Mouse (Mus musculus): ENCODE results near the gene Slamf6. TPM values are rescaled to one million over a fixed set of nuclear protein-coding genes. Genes with fewer than 3 reads are reported as not detected.
A peak's percentile ranks its signal among the peaks of the same experiment; 100 is the strongest.

Slamf6 gene
- polyA plus RNA-seq, 1 experiment from 2014 or later: not detected

DNA sequence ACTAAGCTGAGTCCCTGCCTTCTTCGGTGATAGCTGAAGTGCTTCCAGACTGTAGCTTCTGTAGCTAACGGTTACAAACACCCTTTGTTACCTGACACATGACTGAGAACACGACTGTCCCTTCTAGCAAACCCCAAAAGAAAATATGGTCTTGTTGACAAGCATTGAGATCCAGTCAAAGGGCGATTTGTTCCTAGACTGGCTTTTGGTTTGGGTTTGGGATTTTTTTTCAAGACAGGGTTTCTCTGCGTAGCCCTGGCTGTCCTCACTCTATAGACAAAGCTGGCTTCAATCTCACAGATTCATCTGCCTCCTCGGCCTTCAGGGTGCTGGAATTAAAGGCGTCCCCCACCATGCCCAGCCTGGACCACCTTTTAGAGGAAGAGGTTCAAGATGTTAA is 79.4 kb downstream of the Slamf6 start:
- 83% methylated on average over 7 of the region's 7 CpGs for WGBS
- ATAC-seq (replicated peaks; ENCODE audit: low FRiP score, low TSS enrichment, low read depth): no peak

DNA sequence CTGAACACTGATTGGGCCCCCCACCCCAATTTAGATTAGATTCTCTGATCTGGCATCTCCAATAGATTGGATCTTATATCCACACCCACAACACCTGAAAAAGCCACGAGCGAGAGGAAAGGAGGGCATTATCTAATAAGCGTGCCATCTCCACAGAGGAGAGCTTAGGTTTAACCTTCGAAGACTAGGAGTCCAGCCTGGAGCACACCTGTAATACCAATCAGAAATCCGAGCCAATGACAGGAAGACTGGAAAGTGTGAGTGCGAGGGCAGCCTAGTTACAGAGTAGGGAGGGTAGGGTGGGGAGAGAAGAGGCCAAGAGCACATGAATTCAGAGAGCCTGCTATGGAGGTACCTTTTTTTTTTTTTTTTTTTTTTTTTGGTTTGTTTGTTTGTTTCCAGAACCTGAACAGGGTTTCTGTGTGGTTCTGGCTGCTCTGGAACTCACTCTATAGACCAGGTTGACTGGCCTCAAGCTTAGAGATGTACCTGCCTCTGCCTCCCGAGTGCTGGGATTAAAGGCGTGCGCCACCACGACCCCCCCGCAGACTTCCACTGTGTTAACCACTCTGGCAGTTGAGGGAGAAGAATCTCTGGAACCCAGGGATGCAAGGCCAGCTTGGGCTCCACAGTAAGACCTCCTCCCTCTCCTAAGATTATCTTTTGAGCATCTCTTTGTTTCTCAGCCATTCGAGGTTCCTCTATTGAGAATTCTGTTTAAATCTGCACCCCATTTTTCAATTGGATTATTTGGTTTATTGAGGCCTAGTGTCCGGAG is 81.7 kb downstream of the Slamf6 start:
- H3K4me1 ChIP-seq (replicated peaks; ENCODE audit: control insufficient read depth, insufficient read depth, low read length): no peaks in the 10 kb centered on the region
- H3K4me2 ChIP-seq (ENCODE audit: low read length): no peak overlapping the region
- WGBS: 92% methylated on average over 13 of the region's 13 CpGs
- ATAC-seq (replicated peaks; ENCODE audit: low FRiP score, low TSS enrichment, low read depth): no peak
- no peak overlapping the region for H3K4me3 ChIP-seq (ENCODE audit: low read depth, low read length)
- DNase-seq (ENCODE audit: low spot score): no peak
- no peaks in the 10 kb centered on the region for H3K27me3 ChIP-seq (replicated peaks; ENCODE audit: control insufficient read depth, insufficient read depth, low read length)
- H3K9ac ChIP-seq (ENCODE audit: low read length): no peak overlapping the region
- no peaks in the 10 kb centered on the region for H3K9me3 ChIP-seq (ENCODE audit: control insufficient read depth, low read length)
- H3K36me3 ChIP-seq (ENCODE audit: control insufficient read depth, insufficient read depth, low read length): peaks cover 14% of the 10 kb centered on the region
- no peak overlapping the region for H3K27ac ChIP-seq (ENCODE audit: low read depth)

More for the DNA sequence above, 79.4 kb downstream of the Slamf6 start:
- no peak overlapping the region for H3K27ac ChIP-seq (ENCODE audit: low read depth)
- H3K4me3 ChIP-seq (ENCODE audit: low read depth, low read length): no peak overlapping the region
- no peak overlapping the region for H3K4me2 ChIP-seq (ENCODE audit: low read length)
- H3K9ac ChIP-seq (ENCODE audit: low read length): no peak overlapping the region
- no peaks in the 10 kb centered on the region for H3K4me1 ChIP-seq (replicated peaks; ENCODE audit: control insufficient read depth, insufficient read depth, low read length)
- H3K27me3 ChIP-seq (replicated peaks; ENCODE audit: control insufficient read depth, insufficient read depth, low read length): no peaks in the 10 kb centered on the region
- DNase-seq (ENCODE audit: low spot score): peak; percentile 18
- H3K9me3 ChIP-seq (ENCODE audit: control insufficient read depth, low read length): no peaks in the 10 kb centered on the region
- H3K36me3 ChIP-seq (ENCODE audit: control insufficient read depth, insufficient read depth, low read length): no peaks in the 10 kb centered on the region

DNA sequence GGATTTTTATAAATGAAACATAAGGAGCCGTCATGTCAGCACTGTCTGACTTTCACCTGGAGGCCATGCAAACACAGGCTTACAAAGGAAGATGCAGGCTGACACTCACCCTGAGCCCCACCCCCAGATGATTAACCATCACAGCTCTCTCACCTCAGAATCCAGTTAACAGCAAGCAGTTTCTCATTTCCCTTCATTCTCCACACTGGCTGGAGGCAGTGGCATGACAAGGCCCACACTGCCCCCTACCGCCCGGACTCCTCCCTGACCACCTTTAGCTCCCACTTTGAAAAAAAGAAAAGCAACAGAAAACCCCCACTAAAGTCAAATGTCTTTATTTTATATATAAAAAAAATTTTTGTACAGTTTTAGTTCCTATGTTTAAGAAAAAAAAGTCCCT is 83.3 kb downstream of the Slamf6 start:
- DNase-seq (ENCODE audit: low spot score) (peak; percentile 77), ATAC-seq (replicated peaks; ENCODE audit: low FRiP score, low TSS enrichment, low read depth) (peak; percentile 42; the same call in 1 of the 2 replicates)
- Histone ChIP-seq H3K36me3 (ENCODE audit: control insufficient read depth, insufficient read depth, low read length) (peaks cover 31% of the 10 kb centered on the region), H3K27me3 (replicated peaks; ENCODE audit: control insufficient read depth, insufficient read depth, low read length) (no peaks in the 10 kb centered on the region), H3K9me3 (ENCODE audit: control insufficient read depth, low read length) (no peaks in the 10 kb centered on the region), H3K4me1 (replicated peaks; ENCODE audit: control insufficient read depth, insufficient read depth, low read length) (no peaks in the 10 kb centered on the region), H3K4me3 (ENCODE audit: low read depth, low read length) (no peak overlapping the region), H3K9ac (ENCODE audit: low read length) (no peak overlapping the region), H3K27ac (ENCODE audit: low read depth) (no peak overlapping the region), H3K4me2 (ENCODE audit: low read length) (no peak overlapping the region)
- WGBS: 48% methylated on average over 3 of the region's 3 CpGs

DNA sequence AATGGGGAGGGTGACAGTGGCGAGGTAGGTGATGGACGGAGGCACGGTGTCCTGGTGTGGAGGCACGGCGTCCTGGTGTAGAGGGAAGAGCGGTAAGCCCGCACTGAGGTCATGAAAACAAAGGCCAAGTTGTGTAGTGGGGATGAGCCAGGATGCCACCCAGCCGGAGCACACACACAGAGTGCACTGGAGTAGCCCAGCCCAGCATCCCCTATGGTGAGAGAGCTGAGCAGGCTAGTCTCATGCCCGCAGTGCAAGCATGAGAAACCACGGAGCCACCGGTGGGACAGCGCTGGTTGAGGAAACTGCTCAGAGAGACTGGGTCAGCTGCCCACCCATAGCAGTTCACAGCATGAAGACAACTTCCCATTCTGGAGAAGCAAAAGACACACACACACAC is 84.3 kb downstream of the Slamf6 start:
- WGBS: 59% methylated on average over 12 of the region's 12 CpGs
- peaks cover 41% of the 10 kb centered on the region for H3K36me3 ChIP-seq (ENCODE audit: control insufficient read depth, insufficient read depth, low read length)

More for the DNA sequence above, 84.3 kb downstream of the Slamf6 start:
- no peak overlapping the region for H3K27ac ChIP-seq (ENCODE audit: low read depth)
- H3K9me3 ChIP-seq (ENCODE audit: control insufficient read depth, low read length): no peaks in the 10 kb centered on the region
- ATAC-seq (replicated peaks; ENCODE audit: low FRiP score, low TSS enrichment, low read depth) (no peak), DNase-seq (ENCODE audit: low spot score) (no peak)
- no peaks in the 10 kb centered on the region for H3K4me1 ChIP-seq (replicated peaks; ENCODE audit: control insufficient read depth, insufficient read depth, low read length)
- H3K4me2 ChIP-seq (ENCODE audit: low read length): no peak overlapping the region
- H3K9ac ChIP-seq (ENCODE audit: low read length): no peak overlapping the region
- no peaks in the 10 kb centered on the region for H3K27me3 ChIP-seq (replicated peaks; ENCODE audit: control insufficient read depth, insufficient read depth, low read length)
- H3K4me3 ChIP-seq (ENCODE audit: low read depth, low read length): no peak overlapping the region

Other genes starting within 250 kb of the Slamf6 start
- 2.5 and 3.8 TPM in 2 replicates for gene Cd48, start 235.5 kb upstream of the Slamf6 start, polyA plus RNA-seq (2014; fragmentation: Nextera tagmentation; extraction: Ambion mirVana)
- gene Slamf1, start 150.4 kb upstream of the Slamf6 start, polyA plus RNA-seq (2014; fragmentation: Nextera tagmentation; extraction: Ambion mirVana): 0.15 and 0.19 TPM in 2 replicates
- 1.5 and 1.8 TPM in 2 replicates for gene Cd84, start 77.8 kb upstream of the Slamf6 start, polyA plus RNA-seq (2014; fragmentation: Nextera tagmentation; extraction: Ambion mirVana)
- gene Gm10521, start 21.9 kb upstream of the Slamf6 start, polyA plus RNA-seq (2014; fragmentation: Nextera tagmentation; extraction: Ambion mirVana): not detected in 2 replicates
- gene Vangl2, start 110.9 kb downstream of the Slamf6 start, polyA plus RNA-seq (2014; fragmentation: Nextera tagmentation; extraction: Ambion mirVana): 13.9 and 15.4 TPM in 2 replicates
- not detected in 2 replicates for gene Nhlh1, start 140.1 kb downstream of the Slamf6 start, polyA plus RNA-seq (2014; fragmentation: Nextera tagmentation; extraction: Ambion mirVana)
- 182 and 183 TPM in 2 replicates for gene Copa, start 165.0 kb downstream of the Slamf6 start, polyA plus RNA-seq (2014; fragmentation: Nextera tagmentation; extraction: Ambion mirVana)
- gene Ncstn, start 165.3 kb downstream of the Slamf6 start, polyA plus RNA-seq (2014; fragmentation: Nextera tagmentation; extraction: Ambion mirVana): 140 TPM in 2 replicates
- 140 TPM in 2 replicates for gene Pex19, start 209.2 kb downstream of the Slamf6 start, polyA plus RNA-seq (2014; fragmentation: Nextera tagmentation; extraction: Ambion mirVana)
- 102 and 114 TPM in 2 replicates for gene Dcaf8, start 230.6 kb downstream of the Slamf6 start, polyA plus RNA-seq (2014; fragmentation: Nextera tagmentation; extraction: Ambion mirVana)